Mouse (Mus musculus) 3T3-L1 (cell line): ENCODE results near the gene Gse1.

Experiments used
- DNase-seq: peaks from one replicate; pipeline ENCODE4 v3.0.0-alpha.2; 2015; ENCODE audit warnings: low read depth, low spot score

Gse1 gene

DNA sequence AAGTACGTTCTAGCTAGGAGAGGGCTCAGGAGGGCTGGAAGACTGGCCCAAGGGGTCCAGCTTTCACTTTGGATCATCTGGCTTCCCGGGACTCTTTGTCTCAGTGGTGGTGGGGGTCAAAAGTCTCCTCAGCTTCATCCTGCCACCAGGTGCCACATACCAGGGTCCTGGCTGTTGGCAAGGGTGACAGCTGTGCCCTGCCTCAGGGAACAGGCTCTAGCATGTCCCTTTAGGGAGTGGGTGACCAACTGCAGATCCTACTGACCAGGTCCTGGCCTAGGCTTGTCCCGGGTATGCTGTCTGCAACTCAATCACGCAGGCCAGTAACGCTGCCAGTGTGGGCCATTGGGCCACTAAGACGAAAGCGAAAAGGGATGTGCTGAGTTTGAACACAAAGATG, 15.7 kb upstream of the Gse1 start:
- no peak for DNase-seq

DNA sequence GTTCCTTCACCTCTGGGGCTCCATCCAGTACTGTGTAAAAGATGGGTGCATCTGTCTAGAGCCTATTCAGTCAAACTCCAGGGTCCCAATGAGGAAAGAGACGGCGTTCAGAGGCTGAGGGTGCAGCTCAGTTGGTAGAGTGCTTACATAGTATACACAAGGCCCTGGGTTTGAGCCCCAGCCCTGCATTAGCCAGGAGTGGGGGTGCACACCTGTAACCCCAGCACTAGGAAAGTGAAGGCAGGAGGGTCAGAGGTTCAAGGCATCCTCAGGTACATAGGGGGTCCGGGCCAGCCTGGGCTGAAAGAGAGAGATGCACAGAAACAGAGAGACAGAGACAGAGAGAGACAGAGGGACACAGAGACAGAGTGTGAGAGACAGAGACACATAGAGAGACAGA, 15.0 kb upstream of the Gse1 start:
- DNase-seq: no peak

DNA sequence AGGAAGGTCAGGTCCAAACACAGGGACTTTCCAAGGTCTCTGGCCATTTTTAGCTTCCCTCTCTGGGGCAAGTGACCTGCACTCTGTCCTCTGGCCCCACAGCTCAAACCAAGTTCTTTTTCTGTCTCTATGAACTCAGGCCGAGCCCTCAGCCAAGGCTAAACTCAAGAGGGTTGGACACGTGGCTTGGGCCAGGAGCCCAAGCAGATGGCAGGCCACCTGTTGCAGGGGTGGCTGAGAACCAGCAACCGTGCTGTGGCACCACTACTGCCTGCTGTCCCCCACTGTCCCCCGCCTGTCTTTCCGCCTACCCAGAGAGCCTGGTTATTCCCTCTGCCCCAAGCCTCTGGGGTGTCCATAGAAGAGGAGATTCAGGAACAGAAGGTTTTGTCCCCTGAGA, 14.3 kb upstream of the Gse1 start:
- no peak for DNase-seq

DNA sequence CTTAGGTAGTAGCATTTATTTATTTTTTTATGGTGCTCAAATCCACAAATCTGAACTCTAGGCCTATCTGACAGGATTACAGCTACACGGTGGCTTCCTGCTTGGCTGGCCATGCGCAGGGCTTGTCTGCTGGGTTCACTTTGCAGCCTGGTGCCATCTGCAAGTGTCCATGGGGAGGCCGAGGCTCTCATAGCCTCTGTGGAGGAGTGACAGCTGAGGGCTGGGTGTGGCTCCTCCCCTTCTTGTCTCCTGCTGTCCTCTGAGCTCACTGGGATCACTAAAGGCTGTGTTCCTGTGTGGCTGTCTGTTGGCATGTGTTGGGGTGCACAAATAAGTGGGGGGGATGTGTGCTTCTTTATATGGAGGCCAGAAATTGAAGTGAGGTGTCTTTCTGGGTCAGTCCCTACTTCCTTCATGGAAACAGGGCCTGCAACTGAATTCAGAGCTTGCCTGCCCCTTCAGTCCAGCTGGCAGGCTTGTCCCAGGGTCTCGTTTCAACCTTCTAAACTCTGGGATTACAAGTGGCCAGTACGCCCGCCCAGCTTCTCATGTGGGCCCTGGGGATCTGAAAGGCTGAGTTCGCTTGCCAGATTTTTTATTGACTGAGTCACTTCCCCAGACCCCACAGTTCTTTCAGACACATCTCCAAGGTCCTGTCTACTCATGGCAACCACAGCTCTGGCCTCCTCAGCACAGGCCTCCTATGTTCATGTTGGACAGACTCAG, 12.7 kb upstream of the Gse1 start:
- peak; percentile 95 for DNase-seq

DNA sequence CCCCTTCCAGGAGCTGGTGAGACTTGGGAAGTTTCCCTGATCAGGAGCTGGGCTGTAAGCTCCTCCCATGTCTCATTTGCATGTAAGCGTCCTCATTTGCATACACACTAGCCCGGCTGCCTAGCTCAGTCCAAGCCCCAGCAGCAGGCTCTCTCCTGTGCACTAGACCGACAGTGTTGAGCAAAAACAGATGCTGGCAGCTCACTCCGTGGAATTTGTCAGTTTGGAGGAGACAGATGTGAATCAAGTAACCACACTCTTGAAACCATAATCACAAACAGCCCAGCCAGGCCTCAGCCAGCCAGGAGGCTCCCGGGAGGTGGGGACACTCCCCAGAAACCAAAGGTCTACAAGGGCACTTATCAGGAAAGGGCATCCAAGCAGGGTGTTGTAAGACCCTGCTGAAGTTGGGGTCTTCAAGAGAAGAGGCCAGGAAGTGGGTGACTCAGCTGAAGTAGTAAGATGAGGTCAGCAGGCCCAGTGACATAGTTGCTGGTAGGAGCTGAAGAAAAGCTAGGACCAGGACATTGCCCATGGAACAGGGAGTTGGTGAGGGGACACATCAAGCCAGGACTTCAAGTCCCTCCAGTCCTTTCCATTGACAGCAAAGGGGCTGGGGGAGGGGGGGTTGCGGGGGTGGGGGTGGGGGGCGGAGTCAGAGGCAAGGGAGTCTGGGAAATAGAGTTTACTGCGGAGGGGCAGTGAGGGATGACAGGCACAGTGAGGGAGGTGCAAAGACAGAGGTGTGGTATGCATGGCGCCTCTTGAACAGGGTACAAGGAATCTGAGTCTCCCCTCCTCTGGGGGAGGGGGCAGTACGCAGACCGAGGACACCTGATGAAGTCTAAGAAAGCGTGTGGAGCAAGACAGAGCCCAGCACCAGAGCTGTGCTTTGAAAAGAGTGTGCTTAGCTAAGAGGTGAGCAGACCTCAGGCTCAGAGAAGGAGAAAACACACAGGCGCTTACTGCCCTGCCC, 11.1 kb upstream of the Gse1 start:
- DNase-seq: peak; percentile 99

DNA sequence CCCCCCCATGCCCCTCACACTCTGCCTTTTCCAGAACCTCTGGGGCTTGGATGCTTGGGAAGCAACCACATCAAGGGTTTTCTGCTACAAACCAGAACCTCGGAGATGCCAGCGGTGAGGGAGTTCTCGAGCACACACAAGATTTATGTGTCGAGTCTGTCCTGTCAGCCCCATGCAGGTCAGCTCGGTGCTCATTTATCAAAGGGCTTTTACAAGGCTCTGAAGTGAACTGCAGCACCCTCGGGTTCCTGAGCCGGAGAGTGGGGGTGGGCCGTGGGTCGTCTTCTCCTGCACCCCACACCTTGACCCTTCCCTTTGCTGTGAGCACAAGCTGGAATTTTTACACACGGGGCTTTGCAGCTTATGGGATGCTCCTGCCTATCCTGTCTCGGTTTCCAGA, 5.7 kb upstream of the Gse1 start:
- no peak for DNase-seq

DNA sequence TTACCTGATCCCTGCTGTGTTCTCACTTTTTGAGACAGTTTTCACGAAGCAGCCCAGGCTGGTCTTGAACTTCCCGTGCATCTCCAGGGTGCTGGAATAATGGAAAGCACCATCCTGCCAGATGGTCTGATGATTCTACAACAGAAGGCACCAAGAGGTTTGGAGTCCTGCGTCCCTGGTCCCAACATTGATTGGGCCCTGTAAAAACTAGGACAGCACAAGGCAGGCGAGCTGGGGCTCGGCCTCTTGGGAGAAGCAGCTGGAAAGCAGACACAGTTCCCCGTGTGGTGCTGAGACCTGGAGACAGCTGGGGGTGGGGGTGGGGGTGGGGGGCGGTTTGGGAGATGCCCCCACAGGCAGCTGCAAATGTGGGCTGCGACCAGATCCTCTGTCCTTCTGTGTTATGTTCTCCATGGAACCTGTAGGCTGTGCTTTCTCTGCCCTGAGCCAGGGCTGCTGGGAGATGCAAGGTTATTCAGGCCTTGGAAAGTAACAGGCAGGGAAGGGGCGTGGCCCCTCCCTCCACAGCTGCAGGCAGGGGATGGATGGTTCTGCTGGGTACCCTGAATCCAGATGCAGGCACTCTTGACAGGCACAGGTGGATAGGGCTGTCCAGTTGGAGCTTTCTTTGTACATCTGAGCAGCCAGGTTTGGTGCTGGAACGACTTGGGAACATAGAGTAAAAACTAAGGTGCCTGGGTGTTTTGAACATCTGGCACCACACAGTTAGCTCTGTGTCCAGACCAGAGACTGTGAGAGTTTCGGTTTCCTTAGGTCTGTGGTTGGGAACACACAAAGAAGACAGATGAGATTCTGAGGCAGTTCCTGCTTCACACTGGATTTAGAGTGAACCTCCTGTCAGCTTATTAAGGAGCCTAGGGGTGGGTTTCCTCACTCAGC, 3.5 kb upstream of the Gse1 start:
- peak; percentile 59 for DNase-seq

DNA sequence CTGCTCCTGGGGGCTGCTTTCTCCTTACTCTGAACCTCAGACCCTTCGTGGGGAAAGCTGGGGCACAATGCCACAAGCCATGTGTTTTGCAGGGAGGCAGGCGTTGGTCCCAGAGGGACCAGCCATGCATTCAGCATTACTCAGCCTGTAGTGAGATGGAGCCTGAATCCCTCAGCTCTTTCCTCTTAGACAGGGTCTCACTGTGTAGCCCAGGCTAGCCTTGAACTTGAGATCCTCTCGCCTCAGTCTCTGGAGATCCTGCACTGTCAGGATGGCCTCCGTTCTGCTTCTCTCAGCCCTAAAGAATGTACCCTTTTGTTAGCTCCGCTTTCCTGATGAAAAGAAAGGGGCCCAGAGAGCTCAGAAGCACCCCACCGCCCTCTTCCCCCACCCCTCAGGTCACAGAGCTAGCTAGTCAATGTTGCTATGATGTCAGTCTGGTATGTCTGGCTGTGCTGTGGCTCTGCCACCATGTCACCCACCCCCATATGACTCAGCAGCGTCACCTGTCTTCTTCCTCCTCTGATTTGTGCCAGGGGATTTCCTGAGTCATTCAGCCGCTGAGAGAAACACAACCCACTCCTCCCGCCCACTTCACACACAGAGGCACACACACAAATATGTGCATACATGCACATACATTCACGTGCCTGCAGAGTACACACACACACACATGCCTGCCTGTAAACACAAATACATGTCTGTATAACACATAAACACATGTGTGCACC, 2.7 kb upstream of the Gse1 start:
- peak; percentile 76 for DNase-seq

DNA sequence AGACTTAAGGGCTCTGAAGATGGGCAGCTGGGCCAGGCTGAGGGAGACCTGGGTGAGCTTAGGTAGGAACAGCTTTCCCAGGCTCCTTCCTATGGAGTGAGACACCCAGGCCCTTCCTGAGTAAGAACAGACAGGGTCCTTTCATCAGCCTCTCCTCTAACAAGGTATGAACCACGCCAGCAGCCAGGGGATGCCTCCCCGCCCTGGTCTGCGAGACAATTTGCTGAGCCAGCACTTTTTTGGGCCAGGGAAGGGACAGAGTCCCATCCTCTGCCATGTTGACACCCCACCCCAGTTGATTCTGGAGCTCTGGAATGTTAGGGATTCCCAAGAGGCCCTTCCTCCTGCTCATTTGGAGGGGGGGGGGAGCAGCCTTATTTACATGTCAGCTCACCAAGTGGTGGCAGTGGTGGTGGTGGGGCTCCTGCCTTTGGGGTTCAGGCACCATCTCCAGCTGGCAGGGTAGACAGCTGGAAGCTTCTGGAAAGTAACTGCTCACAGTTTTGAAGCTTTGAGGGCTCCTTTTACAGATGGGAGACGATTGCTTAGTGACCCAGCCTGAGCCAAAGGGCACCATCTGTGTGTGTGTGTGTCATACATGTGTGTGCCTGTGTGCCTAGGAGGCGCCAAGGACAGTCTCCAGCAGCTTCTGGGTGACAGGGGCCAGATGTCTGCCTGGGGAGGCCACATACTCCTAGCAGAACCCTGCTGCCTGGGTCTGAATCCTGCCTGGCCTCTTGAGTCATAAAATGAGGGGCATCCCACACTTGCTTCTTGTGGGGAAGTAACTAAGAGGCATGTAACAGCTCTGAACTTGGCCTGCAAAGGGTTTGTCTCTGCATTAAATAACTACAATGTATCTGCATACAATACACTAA, 1.3 kb upstream of the Gse1 start:
- DNase-seq: peak; percentile 47

DNA sequence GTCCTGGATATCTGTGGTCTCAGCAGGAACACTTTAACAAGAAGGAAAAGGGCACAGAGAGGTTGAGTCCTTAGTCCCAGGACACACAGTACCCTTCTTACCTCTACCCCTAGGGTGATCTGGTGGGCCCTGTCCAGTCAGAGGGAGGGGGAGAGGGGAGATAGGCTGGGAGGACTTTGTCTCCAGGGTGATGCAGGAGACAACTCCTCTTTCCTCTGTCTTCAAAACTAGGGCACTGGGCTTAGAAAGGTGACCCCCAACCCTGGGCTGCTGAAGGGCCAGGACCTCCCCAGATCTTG, 729 bp upstream of the Gse1 start:
- DNase-seq: peak; percentile 53

DNA sequence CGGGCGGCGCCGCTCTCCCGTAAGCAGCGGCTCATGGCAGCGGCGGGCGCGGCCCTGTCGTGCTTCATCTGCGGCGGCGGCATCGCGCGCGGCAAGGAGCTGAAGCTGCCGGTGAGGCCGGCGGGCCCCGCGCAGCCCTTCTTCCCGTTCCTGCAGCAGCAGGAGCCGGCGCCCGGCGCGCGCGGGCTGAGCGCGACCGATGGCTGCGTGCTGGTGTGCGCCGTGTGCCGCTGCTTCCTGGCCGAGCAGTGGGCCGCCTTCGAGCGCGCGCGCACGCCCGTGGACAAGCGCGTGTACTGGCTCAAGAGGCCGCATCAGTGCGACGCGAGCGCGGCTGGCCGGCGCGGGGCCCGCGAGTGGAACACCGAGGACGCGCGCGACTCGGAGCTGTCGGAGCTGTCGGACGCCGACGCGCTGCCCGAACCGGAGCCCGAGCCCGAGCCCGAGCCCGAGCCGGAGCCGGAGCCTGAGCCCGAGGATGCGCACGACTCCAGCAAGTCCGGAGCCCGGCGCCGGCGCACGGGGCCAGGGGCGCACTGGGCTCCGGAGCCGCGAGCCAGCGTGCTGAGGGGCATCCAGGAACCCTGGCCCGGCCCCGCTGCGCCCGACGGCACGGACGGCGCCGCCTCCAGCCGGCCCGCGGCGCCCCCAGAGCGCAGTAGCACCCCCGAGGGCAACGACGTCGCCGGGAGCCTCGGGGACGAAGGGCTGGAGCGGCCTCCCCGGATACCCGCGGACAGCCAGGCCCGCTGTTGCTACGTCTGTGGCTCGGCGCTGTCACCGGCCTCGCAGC, 721 bp downstream of the Gse1 start:
- peak; percentile 33 for DNase-seq

DNA sequence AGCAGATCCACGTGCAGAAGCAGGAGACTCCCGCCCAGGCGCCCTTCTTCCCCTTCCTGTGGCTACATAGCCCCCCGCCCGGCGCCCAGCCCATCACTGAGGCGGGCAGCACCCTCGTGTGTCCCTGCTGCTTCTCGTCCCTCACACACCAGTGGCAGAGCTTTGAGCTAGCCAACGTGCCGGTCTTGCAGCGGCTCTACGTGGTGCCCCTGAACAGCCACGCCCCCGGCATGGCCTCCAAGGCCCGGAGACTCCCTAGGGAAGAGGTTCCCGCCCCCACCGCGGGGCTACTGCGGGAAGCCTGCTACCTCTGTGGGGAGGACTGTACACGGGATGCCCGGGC, 1.3 kb downstream of the Gse1 start:
- DNase-seq: no peak

DNA sequence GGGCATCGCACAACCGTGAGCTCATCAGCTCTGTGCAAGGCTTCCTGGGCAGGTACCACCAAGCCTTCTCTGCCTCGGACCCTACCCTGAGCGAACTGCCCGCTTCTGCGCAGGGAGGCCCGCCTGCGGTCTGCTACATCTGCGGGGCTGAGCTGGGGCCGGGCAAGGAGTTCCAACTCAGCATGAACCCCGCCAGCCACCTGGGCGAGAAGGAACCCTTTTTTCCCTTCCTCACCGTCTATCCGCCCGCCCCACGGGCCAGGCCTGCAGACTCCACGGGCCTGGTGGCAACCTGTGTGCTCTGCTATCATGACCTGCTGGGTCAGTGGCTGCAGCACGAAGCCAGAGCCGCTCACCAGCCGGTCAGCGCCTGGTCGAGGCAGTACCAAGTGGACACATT, 1.8 kb downstream of the Gse1 start:
- no peak for DNase-seq

DNA sequence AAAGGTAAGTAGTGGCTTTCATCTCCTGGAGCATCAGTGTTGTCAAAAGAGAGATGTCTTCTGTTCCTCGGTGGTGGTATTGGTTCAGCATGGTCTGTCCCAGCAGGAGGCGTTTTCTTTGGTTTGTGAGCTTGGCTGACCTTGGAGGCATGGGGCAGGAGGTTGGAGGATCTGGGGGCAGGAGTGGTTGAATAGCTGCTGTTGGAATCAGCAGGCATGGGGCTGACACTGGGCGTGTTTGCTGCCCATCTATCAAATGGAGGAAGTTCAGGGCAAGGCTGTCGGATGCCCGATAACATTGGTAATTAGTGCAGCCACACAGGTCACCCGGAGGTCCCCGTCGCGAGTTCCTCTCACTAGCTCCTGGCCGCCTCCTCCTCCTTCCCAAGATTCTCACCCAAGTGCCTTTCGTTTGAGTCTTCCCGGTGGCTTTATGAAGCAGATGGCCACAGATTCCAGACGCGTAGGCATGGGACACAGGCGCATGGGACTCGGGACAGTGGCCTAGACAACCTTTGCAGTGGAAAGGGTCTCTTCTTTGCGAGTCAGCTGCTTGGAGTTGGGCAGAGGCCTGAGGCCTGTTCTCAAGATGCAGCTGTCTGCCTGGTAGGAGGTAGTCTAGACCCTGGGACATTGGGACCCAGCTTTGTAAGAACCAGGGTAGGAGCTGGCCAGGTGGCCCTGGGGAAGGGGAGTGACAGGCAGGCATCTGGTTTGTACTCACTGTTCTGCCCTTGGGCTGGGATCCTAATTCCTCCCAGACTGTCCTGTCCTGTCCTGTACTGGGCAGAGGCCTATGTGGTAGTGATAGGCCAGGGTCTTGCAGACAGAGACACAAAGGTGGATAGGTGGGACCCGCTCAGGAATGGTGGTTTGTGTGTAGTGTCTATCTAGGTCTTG, 2.7 kb downstream of the Gse1 start:
- DNase-seq: no peak

DNA sequence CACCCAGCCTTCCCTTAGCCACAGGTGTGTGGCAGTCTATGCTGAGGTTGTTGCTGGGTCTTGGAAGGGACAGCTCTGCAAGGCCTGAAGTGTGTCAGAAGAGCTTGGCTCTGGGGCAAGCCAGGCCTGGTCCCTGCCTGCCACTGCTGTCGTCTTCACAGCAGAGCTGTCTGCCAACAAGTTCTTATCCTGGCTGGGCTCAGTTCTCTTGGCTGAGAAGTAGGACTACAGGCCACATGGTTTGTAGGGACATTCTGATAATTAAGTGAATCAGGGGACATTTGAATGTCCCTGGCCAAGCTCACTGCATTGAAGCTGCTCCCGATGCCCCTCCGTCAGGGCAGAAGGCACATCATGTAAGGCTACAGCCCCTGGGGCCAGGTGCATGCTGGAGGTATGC, 3.6 kb downstream of the Gse1 start:
- DNase-seq: no peak

DNA sequence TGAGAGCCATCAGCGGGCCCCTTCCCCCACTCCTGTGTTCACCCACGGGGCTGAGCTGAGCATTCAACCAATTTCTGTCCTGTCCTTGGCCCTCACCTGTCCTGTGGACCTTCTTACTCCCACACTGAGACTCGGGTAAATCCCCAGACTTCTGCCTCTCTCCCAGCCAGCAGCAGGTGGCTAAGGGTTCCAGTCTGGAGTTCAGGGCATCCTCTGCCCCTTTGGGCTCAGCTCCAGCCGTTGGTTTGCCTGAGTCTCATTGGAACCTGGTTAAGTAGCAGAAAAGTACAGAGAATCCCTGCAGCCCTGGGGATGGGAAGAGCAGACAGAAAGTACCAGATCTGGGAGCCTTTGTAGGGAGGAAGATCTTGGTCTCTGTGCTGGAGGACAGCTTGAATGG, 4.1 kb downstream of the Gse1 start:
- no peak for DNase-seq

DNA sequence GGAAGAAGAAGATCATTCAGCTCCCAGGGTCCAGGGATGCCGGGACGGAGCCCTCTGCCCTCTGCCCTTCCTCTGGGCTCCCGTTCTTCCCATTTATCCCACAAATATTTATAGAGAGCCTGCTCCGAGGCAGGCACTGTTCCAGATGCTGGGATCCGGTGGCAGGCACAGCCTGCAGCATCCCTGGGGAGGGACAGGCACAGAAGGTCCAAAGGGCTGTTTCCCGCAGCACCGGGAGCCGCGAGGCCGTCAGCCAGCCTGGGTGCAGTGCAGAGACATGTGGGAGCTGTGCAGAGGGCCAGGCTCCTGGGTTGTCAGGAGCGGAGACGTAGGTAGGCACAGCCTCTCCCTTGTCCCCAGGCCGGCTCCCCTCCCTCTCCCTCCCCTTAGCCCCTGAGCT, 4.7 kb downstream of the Gse1 start:
- DNase-seq: no peak

DNA sequence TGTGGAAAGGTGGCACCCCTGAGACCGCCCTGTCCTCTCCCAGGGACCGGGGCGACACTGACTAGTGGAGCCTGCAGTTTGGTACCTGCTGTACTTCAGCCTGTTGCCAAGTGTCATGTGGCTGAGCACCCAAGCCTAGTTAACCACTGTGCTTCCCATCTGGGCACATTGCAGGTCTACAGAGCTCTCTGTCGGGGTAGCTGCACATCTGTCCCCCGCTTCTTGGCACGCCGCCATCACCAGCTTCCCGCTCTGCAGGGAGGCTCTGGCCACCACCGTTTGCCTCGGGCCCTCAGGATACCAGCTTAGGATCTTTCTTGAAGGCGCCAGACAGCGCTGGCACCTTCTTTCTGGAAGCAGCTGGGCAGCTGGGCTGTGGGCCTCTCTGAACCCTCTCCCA, 6.2 kb downstream of the Gse1 start:
- DNase-seq: no peak

DNA sequence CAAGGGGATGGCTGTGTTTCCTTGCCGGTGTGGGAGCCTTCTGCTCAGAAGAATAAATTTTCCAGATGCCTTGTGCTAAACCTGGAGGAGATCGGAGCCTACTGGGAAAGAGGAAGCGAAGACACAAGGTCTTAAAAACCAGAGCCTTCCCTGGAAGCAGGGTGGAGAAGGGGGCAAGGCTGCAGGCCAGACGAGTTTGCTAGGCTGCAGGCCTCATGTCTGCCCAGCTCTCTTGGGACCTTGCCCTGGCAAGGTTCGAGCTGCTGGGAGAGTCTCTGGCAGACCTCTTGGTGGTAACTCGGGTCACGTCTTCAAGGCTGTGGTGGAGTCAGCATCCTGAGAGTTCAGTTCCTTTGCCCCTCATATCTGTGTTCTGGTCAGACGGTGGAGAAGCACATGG, 6.6 kb downstream of the Gse1 start:
- DNase-seq: no peak
